Mouse (Mus musculus) urinary bladder, adult 2 months (tissue): ENCODE data around the gene Olfr1322. TPM values are rescaled to one million over a fixed set of nuclear protein-coding genes. Genes with fewer than 3 reads are reported as not detected.

Experiments
- DNase-seq: peaks from one replicate; pipeline ENCODE4 v3.0.0; 2022; ENCODE audit warnings: low spot score
- polyA plus RNA-seq: library from polyadenylated mRNA; depleted of rRNA; stranded (reverse); fragments of >200 nt; gene quantifications from 2 replicates; pipeline ENCODE4 v1.2.3, GENCODE M21; 2012; rRNA removed

Olfr1322 gene
- polyA plus RNA-seq, result not detected in 2 replicates

GRCm38 (mm10) chrX:49891383-49891782, at the start of gene Olfr1322:
Gene Olfr1322, minus strand, starts transcription at chrX:49891483.
- no peak for DNase-seq

GRCm38 (mm10) chrX:49877651-49878349, 13.5 kb downstream of the Olfr1322 start:
- DNase-seq, result no peak

Other genes starting within 250 kb of the Olfr1322 start
- gene Olfr1320, start 219.2 kb downstream of the Olfr1322 start, polyA plus RNA-seq, result not detected in 2 replicates
- not detected in 2 replicates for gene Olfr1321, start 156.4 kb downstream of the Olfr1322 start, polyA plus RNA-seq
- 0.51 and 0.52 TPM in 2 replicates for gene Igsf1, start 93.7 kb downstream of the Olfr1322 start, polyA plus RNA-seq
- gene Olfr1323, start 127.9 kb upstream of the Olfr1322 start, polyA plus RNA-seq, result not detected in 2 replicates